Comparison of ENCODE assay signal across 16 mouse cellular contexts in genomic region chr1:146316172-146317158, GRCm38 (mm10).
DNase-seq lines count a peak whose midpoint lies in the region; ATAC-seq lines count a peak whose summit lies in the region.
"Had no signal": no experiment of that assay in that cellular context is flagged by ENCODE, and none has a peak within 500 bp of the region (broad histone marks: within the 10 kb centered on the region; RNA-seq: fewer than 3 reads in every experiment).

No protein-coding gene starts in this region.

- H3K9ac ChIP-seq in intestine, embryonic 15.5 days, result no peak overlapping the region
- H3K9ac ChIP-seq: embryonic facial prominence, embryonic 13.5 days; forebrain, embryonic 12.5 days; heart, embryonic 12.5 days; liver, embryonic 12.5 days; neural tube, embryonic 15.5 days; stomach, embryonic 15.5 days had no signal

- H3K9me3 ChIP-seq in intestine, embryonic 15.5 days, result no peaks in the 10 kb centered on the region
- H3K9me3 ChIP-seq: embryonic facial prominence, embryonic 13.5 days; forebrain, embryonic 12.5 days; heart, embryonic 12.5 days; liver, embryonic 12.5 days; midbrain, embryonic 10.5 days; neural tube, embryonic 15.5 days; stomach, embryonic 15.5 days had no signal

- no peaks in the 10 kb centered on the region for H3K4me1 ChIP-seq in intestine, embryonic 15.5 days (replicated peaks)
- H3K4me1 ChIP-seq: embryonic facial prominence, embryonic 13.5 days; forebrain, embryonic 12.5 days; heart, embryonic 12.5 days; liver, embryonic 12.5 days; midbrain, embryonic 10.5 days; neural tube, embryonic 15.5 days; stomach, embryonic 15.5 days had no signal

- peak; percentile 20 for DNase-seq in heart, adult 8-10 months (ENCODE audit: low spot score)
- DNase-seq in heart, postnatal 36 days, result no peak
- DNase-seq in 416B (ENCODE audit: low read depth) (peak; percentile 92), NIH3T3 (ENCODE audit: low read depth) (peak; percentile 76)
- no peak for DNase-seq in natural killer cell, adult 2 months (ENCODE audit: low spot score in 2 of 2)
- DNase-seq in left cerebral cortex, postnatal 36 days (ENCODE audit: low spot score in 2 of 2), result no peak
- DNase-seq: thymus, postnatal 14 days had no signal

- H3K36me3 ChIP-seq in intestine, embryonic 15.5 days, result no peaks in the 10 kb centered on the region
- H3K36me3 ChIP-seq: embryonic facial prominence, embryonic 13.5 days; forebrain, embryonic 12.5 days; heart, embryonic 12.5 days; liver, embryonic 12.5 days; midbrain, embryonic 10.5 days; neural tube, embryonic 15.5 days; stomach, embryonic 15.5 days had no signal

- WGBS in intestine, embryonic 15.5 days, result 76% methylated on average over 4 of the region's 4 CpGs

- ATAC-seq in intestine, embryonic 15.5 days, result peak; percentile 85
- ATAC-seq: liver, embryonic 12.5 days had no signal

- H3K27ac ChIP-seq in intestine, embryonic 15.5 days, result no peak overlapping the region
- H3K27ac ChIP-seq: embryonic facial prominence, embryonic 13.5 days; forebrain, embryonic 12.5 days; kidney, postnatal 0 days; liver, embryonic 12.5 days; midbrain, embryonic 10.5 days; neural tube, embryonic 15.5 days; stomach, embryonic 15.5 days had no signal

- H3K27me3 ChIP-seq in intestine, embryonic 15.5 days (replicated peaks), result no peaks in the 10 kb centered on the region
- H3K27me3 ChIP-seq: embryonic facial prominence, embryonic 13.5 days; forebrain, embryonic 12.5 days; heart, embryonic 12.5 days; liver, embryonic 12.5 days; neural tube, embryonic 15.5 days; stomach, embryonic 15.5 days had no signal

- no peak overlapping the region for H3K4me2 ChIP-seq in intestine, embryonic 15.5 days (replicated peaks)
- H3K4me2 ChIP-seq: embryonic facial prominence, embryonic 13.5 days; forebrain, embryonic 12.5 days; heart, embryonic 12.5 days; liver, embryonic 12.5 days; neural tube, embryonic 15.5 days; stomach, embryonic 15.5 days had no signal

- no peak overlapping the region for H3K4me3 ChIP-seq in intestine, embryonic 15.5 days (replicated peaks)
- H3K4me3 ChIP-seq: embryonic facial prominence, embryonic 13.5 days; forebrain, embryonic 12.5 days; heart, embryonic 12.5 days; liver, embryonic 12.5 days; midbrain, embryonic 10.5 days; neural tube, embryonic 15.5 days; stomach, embryonic 15.5 days had no signal

- intact Hi-C loops in heart, postnatal 36 days (cut with DNase I), result no loop called here
- intact Hi-C loops in left cerebral cortex, postnatal 36 days (cut with DNase I), result no loop called here

Comparison
In these comparisons a context has a peak if more than half of its experiments do, and no peak if none do; other contexts are left out.
1. DNase-seq: peak in heart, adult 8-10 months (single experiment), 416B (single experiment) and NIH3T3 (single experiment); none in heart, postnatal 36 days (0 of 2), natural killer cell, adult 2 months (0 of 2) and left cerebral cortex, postnatal 36 days (0 of 2).